Mouse (Mus musculus): ENCODE results near the gene Jph3. TPM values are rescaled to one million over a fixed set of nuclear protein-coding genes. Genes with fewer than 3 reads are reported as not detected.

Gene Jph3
- total RNA-seq, 2 experiments from 2014 or later: 0.07 TPM; not detected in 1

DNA sequence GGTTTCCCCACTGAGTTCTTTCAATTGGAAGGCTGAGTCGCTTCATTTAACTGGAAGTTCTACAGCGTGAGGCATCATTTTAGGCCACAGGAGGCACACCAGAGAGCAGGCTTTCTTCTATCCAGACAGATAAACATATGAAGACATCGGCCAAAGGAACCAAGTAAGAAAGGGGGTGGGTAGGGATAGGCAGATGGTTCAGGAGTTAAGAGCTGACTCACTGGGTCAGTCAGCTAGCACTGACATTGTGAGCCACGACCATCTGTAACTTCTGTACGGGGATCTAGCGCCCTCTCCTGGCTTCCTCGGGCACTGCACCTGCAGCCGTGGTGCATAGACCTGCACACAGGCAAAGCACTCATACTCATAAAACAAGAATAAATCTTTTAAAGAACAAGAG is 111.8 kb downstream of the Jph3 start:
- peak; percentile 65 for DNase-seq

DNA sequence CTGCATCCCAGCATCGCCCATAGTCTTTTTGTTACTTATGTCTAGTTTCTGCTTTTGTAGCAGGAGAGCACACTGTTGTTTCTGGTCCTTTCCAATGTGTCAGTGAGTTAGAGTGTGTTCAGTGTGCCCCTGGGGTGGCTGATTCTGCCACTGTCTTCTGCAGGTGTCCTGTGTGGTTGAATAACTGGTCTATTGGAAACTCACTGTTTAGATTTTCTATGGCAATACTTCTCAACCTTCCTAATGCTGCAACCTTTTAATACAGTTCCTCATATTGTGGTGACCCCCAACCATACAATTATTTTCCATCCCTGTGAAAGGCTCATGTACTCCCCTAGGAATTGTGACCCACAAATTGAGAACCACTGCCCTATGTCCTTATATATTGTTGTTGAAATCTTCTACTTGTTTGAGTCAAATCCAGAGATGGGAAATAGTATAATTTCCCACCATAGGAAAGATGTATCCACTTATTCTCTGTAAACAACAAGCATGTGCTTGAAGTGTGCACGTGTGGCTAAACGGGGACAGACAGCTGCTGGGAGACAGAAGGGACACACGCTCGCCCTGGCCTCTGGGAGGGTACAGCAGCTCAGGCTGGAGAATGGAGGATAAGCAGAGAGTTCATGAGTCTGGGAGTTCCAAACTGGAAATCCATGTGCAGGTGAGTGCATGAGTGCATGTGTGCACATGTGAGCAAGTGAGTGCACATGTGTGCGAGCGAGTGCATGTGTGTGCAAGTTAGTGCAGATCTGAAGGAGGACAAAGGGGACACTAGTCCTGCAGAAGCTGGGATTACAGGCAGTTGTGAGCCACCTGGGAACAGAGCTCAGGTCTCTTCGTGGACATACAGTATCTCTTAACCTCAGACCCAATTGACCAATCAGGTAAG is 112.9 kb downstream of the Jph3 start:
- no peak for DNase-seq

DNA sequence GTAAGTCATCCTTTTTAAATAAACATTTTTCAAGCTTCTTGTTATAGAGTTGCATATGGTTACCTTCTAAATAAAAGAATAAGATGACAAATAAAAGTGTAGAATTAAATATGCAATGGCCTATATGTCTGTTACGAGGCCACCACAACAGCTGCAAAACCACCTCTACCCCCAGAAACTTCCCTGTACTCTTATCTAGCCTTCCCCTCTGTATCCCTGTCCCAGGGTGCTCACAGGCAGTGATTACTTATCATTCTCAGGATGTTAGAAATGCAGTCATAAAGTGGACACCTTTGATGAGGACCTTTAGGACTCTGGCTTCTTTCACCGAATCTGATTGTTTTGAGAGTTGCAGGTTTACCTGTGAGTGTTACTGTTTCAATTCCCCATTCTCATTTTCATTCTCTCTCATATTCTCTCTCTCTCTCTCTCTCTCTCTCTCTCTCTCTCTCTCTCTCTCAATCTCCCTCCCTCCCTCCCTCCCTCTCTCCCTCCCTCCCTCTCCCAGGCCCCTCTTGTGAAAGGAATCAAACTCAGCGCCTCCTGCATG is 113.8 kb downstream of the Jph3 start:
- no peak for DNase-seq

Other genes starting within 250 kb of the Jph3 start
- gene 1700018B08Rik, start 185.3 kb upstream of the Jph3 start, total RNA-seq (2021): not detected
- 10 to 100 TPM; 13.8 to 17.3 TPM for gene Fbxo31, start 150.8 kb upstream of the Jph3 start, total RNA-seq (2021)
- 100 to 1,000 TPM; 130 to 135 TPM for gene Map1lc3b, start 139.3 kb upstream of the Jph3 start, total RNA-seq (2021)
- 10 to 100 TPM; 41.0 to 42.9 TPM for gene Zcchc14, start 76.7 kb upstream of the Jph3 start, total RNA-seq (2021)
- gene Klhdc4, start 99.9 kb downstream of the Jph3 start, total RNA-seq (2021): 10 to 100 TPM; 17.8 to 21.9 TPM
- gene Slc7a5, start 178.1 kb downstream of the Jph3 start, total RNA-seq (2021): 10 to 100 TPM; 21.5 to 24.5 TPM
- not detected for gene Car5a, start 215.3 kb downstream of the Jph3 start, total RNA-seq (2021)
- gene Banp, start 220.1 kb downstream of the Jph3 start, total RNA-seq (2021): 10 to 100 TPM in 1 of 2 experiments, 1 to 10 TPM in 1; 9.1 to 10.3 TPM

Data from heart, postnatal 4 days (tissue).